Mouse (Mus musculus) hindbrain, postnatal 0 days (tissue): ENCODE measurements around the gene Cckar. TPM values are rescaled to one million over a fixed set of nuclear protein-coding genes. Genes with fewer than 3 reads are reported as not detected.

ENCODE experiments used
- ATAC-seq: fragments of 200-750 bp; cut with Nextera tagmentation; 2 replicates; pipeline ENCODE4 v1.8.0; 2017; ENCODE audit warnings: mild to moderate bottlenecking, moderate TSS enrichment, moderate library complexity
- DNase-seq: peaks from one replicate; pipeline ENCODE4 v3.0.0-alpha.2; 2015; ENCODE audit warnings: low spot score
- H3K27ac ChIP-seq: fragments of 300-500 bp; sonication (generic); 2 replicates; pipeline ENCODE4 v1.5.1; 2014; ENCODE audit warnings: mild to moderate bottlenecking
- H3K27me3 ChIP-seq: fragments of 300-500 bp; sonication (generic); 2 replicates; pipeline ENCODE4 v1.6.1; 2014; ENCODE audit warnings: low read length, mixed read lengths; ENCODE audit not compliant: insufficient read depth
- H3K36me3 ChIP-seq: fragments of 300-500 bp; sonication (generic); 2 replicates; pipeline ENCODE4 v1.6.1; 2014; ENCODE audit warnings: low read length, mixed read lengths; ENCODE audit not compliant: insufficient read depth
- H3K4me1 ChIP-seq: fragments of 300-500 bp; sonication (generic); 2 replicates; pipeline ENCODE4 v1.6.1; 2014; ENCODE audit warnings: antibody characterized with exemption, low read length, mixed read lengths; ENCODE audit not compliant: insufficient read depth
- H3K4me2 ChIP-seq: fragments of 300-500 bp; sonication (generic); 2 replicates; pipeline ENCODE4 v1.6.1; 2014; ENCODE audit warnings: low read depth, mild to moderate bottlenecking, low read length, moderate library complexity, mixed read lengths
- H3K4me3 ChIP-seq: fragments of 300-500 bp; sonication (generic); 2 replicates; pipeline ENCODE4 v1.5.1; 2014; ENCODE audit warnings: low read length
- H3K9ac ChIP-seq: fragments of 300-500 bp; sonication (generic); replicated peaks from 2 replicates; pipeline ENCODE4 v1.6.1; 2014; ENCODE audit warnings: mild to moderate bottlenecking, low read length, moderate library complexity, mixed read lengths
- H3K9me3 ChIP-seq: fragments of 300-500 bp; sonication (generic); 2 replicates; pipeline ENCODE4 v1.6.1; 2016; ENCODE audit warnings: low read length, mixed read lengths
- CTCF ChIP-seq: IDR thresholded peaks from 2 replicates; pipeline ENCODE4 v1.5.1; 2016; ENCODE audit warnings: antibody characterized with exemption, control low read depth, low read depth
- WGBS: fragments of 180-500 bp; shearing (Covaris S2); extraction: QIAGEN DNeasy Blood & Tissue Kit; methylation state at CpG from one replicate; pipeline ENCODE4 v1.1.7; 2014; 5-methylcytosine and 5-hydroxymethylcytosine counted together
- polyA plus RNA-seq: library from polyadenylated mRNA; unstranded; fragments of >200 nt; fragmentation: Nextera tagmentation; extraction: Ambion mirVana; gene quantifications from 2 replicates; pipeline ENCODE4 v1.2.1, GENCODE M21; 2015
- total RNA-seq: library from RNA; depleted of rRNA; stranded (reverse); fragments of >200 nt; gene quantifications from 2 replicates; pipeline ENCODE4 v1.2.3, GENCODE M21; 2014

Gene Cckar
- total and polyA plus RNA-seq, 2 experiments from 2014 or later = 0.58 to 0.63 TPM

DNA sequence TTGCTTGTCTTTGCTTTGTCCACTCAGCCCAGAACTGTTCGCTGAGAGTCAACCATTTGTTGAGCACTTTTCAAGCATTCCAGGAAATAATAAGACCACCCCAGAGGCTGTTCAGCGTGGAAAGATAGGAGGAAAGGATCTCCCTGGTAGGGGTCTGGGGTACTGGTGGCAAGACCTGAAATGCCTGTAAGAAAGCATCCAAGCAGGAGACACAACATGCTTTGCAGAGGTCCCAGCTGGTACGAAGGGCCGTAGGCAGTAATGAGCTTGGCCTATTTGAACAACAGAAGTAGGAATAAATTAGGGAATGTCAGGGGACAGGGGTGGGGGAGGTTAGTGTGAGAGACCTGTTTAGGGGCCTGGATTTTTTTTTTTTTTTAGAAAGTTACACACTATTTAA, 686 bp upstream of the Cckar start:
- H3K4me1 ChIP-seq = no peaks in the 10 kb centered on the region
- TF ChIP-seq CTCF = no peak
- H3K4me2 ChIP-seq = no peak overlapping the region
- H3K9me3 ChIP-seq = no peaks in the 10 kb centered on the region
- H3K36me3 ChIP-seq = no peaks in the 10 kb centered on the region
- H3K27me3 ChIP-seq = no peaks in the 10 kb centered on the region
- no peak overlapping the region for H3K9ac ChIP-seq
- no peak for DNase-seq
- ATAC-seq = no peak
- no peak overlapping the region for H3K4me3 ChIP-seq
- no peak overlapping the region for H3K27ac ChIP-seq
- WGBS = 26% methylated on average over 4 of the region's 4 CpGs

DNA sequence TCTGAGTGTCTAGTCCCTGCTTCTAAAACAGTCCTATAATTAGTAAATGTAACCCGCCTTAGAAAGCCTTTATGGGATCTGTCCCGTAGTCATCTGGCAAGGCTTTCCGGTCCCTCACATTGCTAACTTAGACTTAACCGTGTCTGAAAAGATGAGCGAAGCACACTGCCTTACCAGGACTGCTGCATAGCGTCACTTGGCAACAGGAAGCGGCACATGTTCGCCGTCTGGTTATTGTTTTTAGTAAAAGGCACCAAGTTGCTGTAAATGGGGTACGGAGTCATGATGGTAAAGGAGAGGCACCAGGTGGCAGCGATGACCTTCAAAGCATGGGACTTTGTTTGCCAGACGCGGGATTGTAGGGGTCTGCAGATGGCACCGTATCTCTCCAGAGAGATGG, 4.8 kb downstream of the Cckar start:
- Histone ChIP-seq H3K4me2 (no peak overlapping the region), H3K27ac (no peak overlapping the region), H3K9me3 (no peaks in the 10 kb centered on the region), H3K36me3 (no peaks in the 10 kb centered on the region), H3K9ac (no peak overlapping the region), H3K4me3 (no peak overlapping the region), H3K4me1 (no peaks in the 10 kb centered on the region), H3K27me3 (no peaks in the 10 kb centered on the region)
- no peak for ATAC-seq
- no peak for TF ChIP-seq CTCF
- DNase-seq = no peak
- 79% methylated on average over 14 of the region's 14 CpGs for WGBS

DNA sequence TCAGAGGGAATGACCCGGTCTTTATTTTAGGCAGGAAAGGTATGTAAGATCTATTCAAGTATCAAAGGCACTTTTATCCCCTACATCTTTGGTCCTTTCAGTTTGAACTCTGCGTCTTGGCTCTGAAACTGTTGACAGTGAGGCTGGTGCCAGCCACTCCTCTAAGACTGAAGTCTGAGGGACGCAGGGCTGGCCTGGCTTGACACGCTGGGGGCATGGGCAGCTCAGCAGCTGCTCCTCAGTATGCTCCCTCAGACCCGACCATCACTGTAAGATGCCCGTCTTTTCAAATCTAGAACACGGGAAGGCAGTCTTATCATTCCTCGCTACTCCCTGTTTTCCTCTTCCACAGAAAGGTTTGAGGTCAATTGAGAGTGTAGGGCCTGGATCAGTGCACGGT, 9.7 kb downstream of the Cckar start:
- Histone ChIP-seq H3K9me3 (no peaks in the 10 kb centered on the region), H3K4me3 (no peak overlapping the region), H3K27me3 (no peaks in the 10 kb centered on the region), H3K36me3 (no peaks in the 10 kb centered on the region), H3K27ac (no peak overlapping the region), H3K4me2 (no peak overlapping the region), H3K4me1 (no peaks in the 10 kb centered on the region), H3K9ac (no peak overlapping the region)
- TF ChIP-seq CTCF = no peak
- WGBS = 72% methylated on average over 9 of the region's 9 CpGs
- ATAC-seq (no peak), DNase-seq (no peak)

DNA sequence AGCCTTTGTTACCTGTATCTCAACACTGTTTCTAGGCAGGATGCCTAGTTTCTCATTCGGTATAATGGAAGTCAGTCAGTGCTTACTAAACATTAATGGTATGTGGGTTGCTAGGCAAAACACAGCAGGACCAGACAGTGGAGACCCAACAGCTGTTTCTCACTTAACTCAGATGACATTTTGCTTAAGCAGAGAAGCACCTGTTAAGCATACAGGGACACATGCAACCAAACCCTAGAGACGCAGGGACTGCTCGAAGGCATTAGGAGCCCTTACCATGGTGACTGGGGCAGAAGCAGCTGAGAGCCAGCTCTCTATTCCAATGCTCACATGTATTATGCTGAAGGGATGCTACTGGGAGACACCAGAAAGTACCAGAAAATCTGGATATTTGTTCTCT, 10.8 kb downstream of the Cckar start:
- no peak for TF ChIP-seq CTCF
- Histone ChIP-seq H3K27me3 (no peaks in the 10 kb centered on the region), H3K27ac (no peak overlapping the region), H3K4me1 (no peaks in the 10 kb centered on the region), H3K9ac (no peak overlapping the region), H3K4me2 (no peak overlapping the region), H3K9me3 (no peaks in the 10 kb centered on the region), H3K36me3 (no peaks in the 10 kb centered on the region), H3K4me3 (no peak overlapping the region)
- no peak for ATAC-seq
- no peak for DNase-seq
- 64% methylated on average over 3 of the region's 3 CpGs for WGBS

DNA sequence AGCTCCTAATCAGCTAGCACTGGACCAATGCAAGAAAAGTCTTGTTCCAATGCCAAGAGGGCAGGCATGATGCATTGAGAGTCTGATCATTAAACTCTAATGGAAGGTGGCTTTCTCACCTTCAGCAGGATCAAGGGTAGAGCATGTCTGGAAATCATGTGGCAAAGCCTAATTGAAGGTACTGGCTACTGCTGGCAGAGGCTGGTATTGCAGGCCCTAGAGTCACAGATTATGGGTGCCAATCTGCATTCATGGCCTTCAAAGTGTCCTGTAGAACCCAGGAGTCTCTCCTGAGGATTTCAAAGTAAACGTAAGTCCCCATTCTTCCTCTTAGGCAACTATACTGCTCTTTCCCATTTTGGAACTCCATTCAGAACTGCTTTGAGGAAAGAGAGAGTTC, 14.8 kb downstream of the Cckar start:
- WGBS = 95% methylated on average over 1 of the region's 1 CpGs
- Histone ChIP-seq H3K9me3 (no peaks in the 10 kb centered on the region), H3K4me1 (no peaks in the 10 kb centered on the region), H3K27me3 (no peaks in the 10 kb centered on the region), H3K36me3 (no peaks in the 10 kb centered on the region), H3K4me3 (no peak overlapping the region), H3K4me2 (no peak overlapping the region), H3K9ac (no peak overlapping the region), H3K27ac (no peak overlapping the region)
- no peak for DNase-seq
- TF ChIP-seq CTCF = peak; percentile 32
- no peak for ATAC-seq

DNA sequence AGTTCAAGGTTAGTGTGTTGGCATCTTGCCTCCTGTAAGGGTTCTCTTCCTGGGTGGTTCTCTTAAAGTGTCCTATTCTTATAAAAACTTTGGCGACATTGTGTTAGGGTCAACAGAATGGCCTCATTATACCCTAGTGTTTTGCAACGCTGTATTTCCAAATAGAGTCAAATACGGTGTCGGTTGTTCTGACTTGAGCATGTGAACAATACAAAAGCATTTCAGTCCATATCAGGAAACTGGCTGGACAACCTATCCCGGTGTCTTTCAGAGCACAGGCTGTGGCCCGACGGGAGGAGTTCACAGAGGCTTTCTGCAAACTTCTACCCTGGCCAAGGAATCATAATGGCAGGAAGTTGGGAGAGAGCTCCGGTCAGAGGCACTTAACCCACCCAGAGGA, 15.4 kb downstream of the Cckar start:
- DNase-seq = no peak
- Histone ChIP-seq H3K4me3 (no peak overlapping the region), H3K36me3 (no peaks in the 10 kb centered on the region), H3K4me2 (no peak overlapping the region), H3K4me1 (no peaks in the 10 kb centered on the region), H3K27ac (no peak overlapping the region), H3K9ac (no peak overlapping the region), H3K27me3 (no peaks in the 10 kb centered on the region), H3K9me3 (no peaks in the 10 kb centered on the region)
- ATAC-seq = no peak
- 90% methylated on average over 8 of the region's 8 CpGs for WGBS
- TF ChIP-seq CTCF = no peak

DNA sequence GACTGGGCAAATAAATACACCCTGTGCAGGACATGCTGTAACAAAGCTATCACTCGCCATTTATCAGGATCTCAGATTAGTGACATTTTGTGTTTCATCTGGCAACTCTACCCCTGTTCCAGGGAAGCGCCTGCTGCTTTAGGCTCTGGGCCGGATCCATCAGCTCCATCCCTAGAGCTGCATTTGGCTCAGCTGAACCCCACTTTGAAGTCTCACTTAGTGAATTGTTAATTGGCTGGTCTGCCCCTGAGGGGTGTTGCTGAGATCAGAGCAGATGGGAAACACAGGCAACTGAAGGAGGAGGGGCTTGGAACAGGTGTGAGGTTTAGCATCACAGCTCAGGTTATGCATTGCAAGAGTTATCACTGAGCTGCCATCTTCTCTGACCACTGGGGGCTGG, 15.9 kb downstream of the Cckar start:
- no peak overlapping the region for H3K4me3 ChIP-seq
- TF ChIP-seq CTCF = no peak
- no peak overlapping the region for H3K4me2 ChIP-seq
- no peaks in the 10 kb centered on the region for H3K27me3 ChIP-seq
- ATAC-seq = peak; percentile 60
- no peak overlapping the region for H3K9ac ChIP-seq
- H3K36me3 ChIP-seq = no peaks in the 10 kb centered on the region
- WGBS = 53% methylated on average over 3 of the region's 3 CpGs
- H3K27ac ChIP-seq = no peak overlapping the region
- H3K4me1 ChIP-seq = no peaks in the 10 kb centered on the region
- no peaks in the 10 kb centered on the region for H3K9me3 ChIP-seq
- DNase-seq = peak; percentile 26
